Mouse (Mus musculus): ENCODE results near the gene Dusp16. TPM values are rescaled to one million over a fixed set of nuclear protein-coding genes. Genes with fewer than 3 reads are reported as not detected.

Dusp16 gene
- polyA plus RNA-seq (2014; fragmentation: Illumina TruSeq; extraction: RNeasy Lipid Tissue Mini Kit (QIAGEN cat#74804); ENCODE audit: low read depth, low replicate concordance): 70.5 TPM

GRCm38 (mm10) chr6:134792141-134793045 lies at the start of gene Dusp16:
TSS of gene Dusp16 (minus strand) at chr6:134792625.

GRCm38 (mm10) chr6:134829786-134830700 lies 37.6 kb upstream of the Dusp16 start, which contains the start of gene Crebl2:
TSS of gene Crebl2 (plus strand) at chr6:134830154.

Other genes with a start within 250 kb of the Dusp16 start
- 109 TPM for gene Lrp6, start 225.7 kb downstream of the Dusp16 start, polyA plus RNA-seq (2014; fragmentation: Illumina TruSeq; extraction: RNeasy Lipid Tissue Mini Kit (QIAGEN cat#74804); ENCODE audit: low read depth, low replicate concordance)
- gene Mansc1, start 160.1 kb downstream of the Dusp16 start, polyA plus RNA-seq (2014; fragmentation: Illumina TruSeq; extraction: RNeasy Lipid Tissue Mini Kit (QIAGEN cat#74804); ENCODE audit: low read depth, low replicate concordance): 4.2 TPM
- 4.8 TPM for gene Borcs5, start 153.1 kb downstream of the Dusp16 start, polyA plus RNA-seq (2014; fragmentation: Illumina TruSeq; extraction: RNeasy Lipid Tissue Mini Kit (QIAGEN cat#74804); ENCODE audit: low read depth, low replicate concordance)
- 46.7 TPM for gene Crebl2, start 37.5 kb upstream of the Dusp16 start, polyA plus RNA-seq (2014; fragmentation: Illumina TruSeq; extraction: RNeasy Lipid Tissue Mini Kit (QIAGEN cat#74804); ENCODE audit: low read depth, low replicate concordance)
- gene Gpr19, start 106.0 kb upstream of the Dusp16 start, polyA plus RNA-seq (2014; fragmentation: Illumina TruSeq; extraction: RNeasy Lipid Tissue Mini Kit (QIAGEN cat#74804); ENCODE audit: low read depth, low replicate concordance): 2.7 TPM
- 76.9 TPM for gene Cdkn1b, start 127.8 kb upstream of the Dusp16 start, polyA plus RNA-seq (2014; fragmentation: Illumina TruSeq; extraction: RNeasy Lipid Tissue Mini Kit (QIAGEN cat#74804); ENCODE audit: low read depth, low replicate concordance)
- 8.7 TPM for gene Apold1, start 189.1 kb upstream of the Dusp16 start, polyA plus RNA-seq (2014; fragmentation: Illumina TruSeq; extraction: RNeasy Lipid Tissue Mini Kit (QIAGEN cat#74804); ENCODE audit: low read depth, low replicate concordance)
- 175 TPM for gene Ddx47, start 219.0 kb upstream of the Dusp16 start, polyA plus RNA-seq (2014; fragmentation: Illumina TruSeq; extraction: RNeasy Lipid Tissue Mini Kit (QIAGEN cat#74804); ENCODE audit: low read depth, low replicate concordance)

Measured in adrenal gland, adult 10 weeks (tissue).